Mouse (Mus musculus): ENCODE results near the gene Zfp36l2. TPM values are rescaled to one million over a fixed set of nuclear protein-coding genes. Genes with fewer than 3 reads are reported as not detected.
A peak's percentile ranks its signal among the peaks of the same experiment; 100 is the strongest.

Zfp36l2 gene
- polyA plus RNA-seq, 1 experiment, result 318 TPM

DNA sequence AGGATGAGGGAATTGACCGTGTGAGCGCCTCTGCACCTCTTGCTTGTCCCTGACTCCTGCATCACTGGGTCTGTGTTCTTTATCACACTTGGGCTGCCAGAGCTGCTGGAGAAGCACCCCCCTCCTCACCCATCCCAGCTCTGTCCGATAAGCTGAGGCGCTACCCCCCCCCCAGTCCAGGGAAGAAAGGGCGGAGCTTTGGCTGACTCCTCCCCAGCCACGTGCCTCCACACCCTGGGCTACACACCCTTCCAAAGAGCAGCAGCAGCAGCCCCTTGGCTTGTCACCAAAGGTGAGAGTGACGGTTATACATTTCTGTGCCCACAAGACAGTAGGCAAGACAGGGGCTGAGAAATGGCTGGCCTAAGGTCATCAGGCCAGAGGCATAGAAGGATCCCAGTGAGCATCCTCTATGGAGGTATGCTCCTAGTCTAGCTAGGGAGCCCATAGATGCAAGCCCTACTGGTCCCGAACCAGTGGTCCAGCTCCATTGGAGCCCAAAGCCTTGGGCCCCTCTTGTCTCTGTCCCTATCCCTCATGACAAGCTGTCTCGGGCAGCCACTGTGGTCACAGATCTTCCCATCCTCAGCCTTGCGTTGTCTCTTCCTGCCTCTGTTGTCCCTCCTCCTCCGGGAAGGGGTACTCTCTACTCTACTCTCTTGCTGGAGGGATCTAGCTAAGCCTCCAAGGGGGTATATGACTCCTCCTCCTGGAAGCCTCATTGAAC lies 33.3 kb downstream of the Zfp36l2 start:
- no peak overlapping the region for H3K27ac ChIP-seq (ENCODE audit: insufficient read depth, low read depth, low read length)
- H3K4me3 ChIP-seq (ENCODE audit: insufficient read depth, low read length), result no peak overlapping the region
- TF ChIP-seq CTCF (IDR thresholded peaks at IDR 0.05; ENCODE audit: low read depth, low read length) (no peak), POLR2A (IDR thresholded peaks at IDR 0.05; ENCODE audit: borderline replicate concordance, low read depth, low read length) (no peak)
- peaks cover 33% of the 10 kb centered on the region for H3K4me1 ChIP-seq (ENCODE audit: control insufficient read depth, insufficient read depth, low read length)

DNA sequence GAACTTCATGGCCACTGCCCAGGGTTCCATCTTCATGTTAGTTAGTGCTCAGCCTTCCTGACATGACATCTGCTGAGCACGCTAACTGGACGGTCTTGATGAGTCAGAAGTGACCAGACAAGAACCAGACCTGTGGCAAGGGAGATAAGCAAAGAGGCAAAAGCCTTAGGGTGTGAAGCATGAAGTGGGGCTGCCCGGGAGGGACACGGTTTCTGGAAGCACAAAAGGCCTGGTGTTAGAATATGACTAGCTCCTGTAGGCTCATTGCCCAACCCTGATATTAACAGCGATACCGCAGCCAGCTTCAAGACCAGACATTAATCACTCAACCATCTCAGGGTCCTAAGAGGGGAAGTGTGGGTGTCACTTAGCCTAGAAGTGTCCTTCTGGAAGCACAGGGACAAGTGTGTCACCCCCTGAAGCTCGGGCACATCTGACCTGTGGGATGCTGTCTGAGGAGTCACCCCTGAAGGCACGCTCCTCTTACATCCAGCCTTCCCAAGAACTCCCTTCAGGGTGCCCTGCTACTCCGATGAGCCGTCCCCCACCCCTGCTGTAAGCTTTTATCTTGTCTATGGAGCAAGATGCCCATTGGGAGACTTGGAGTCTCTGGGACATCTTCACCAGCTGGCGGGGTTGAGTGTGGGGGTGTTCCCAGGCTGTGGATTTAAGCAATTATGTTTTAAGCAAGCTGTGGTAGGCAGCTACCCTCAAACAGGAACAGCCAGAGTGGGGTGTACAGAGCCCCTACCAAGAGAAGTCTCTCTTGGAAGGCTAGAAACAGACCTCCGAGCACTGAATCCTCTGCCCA lies 34.6 kb downstream of the Zfp36l2 start:
- H3K4me1 ChIP-seq (ENCODE audit: control insufficient read depth, insufficient read depth, low read length), result peaks cover 44% of the 10 kb centered on the region
- no peak overlapping the region for H3K27ac ChIP-seq (ENCODE audit: insufficient read depth, low read depth, low read length)

GRCm38 (mm10) chr17:84152206-84152975 lies 35.4 kb downstream of the Zfp36l2 start:
- H3K4me3 ChIP-seq (ENCODE audit: insufficient read depth, low read length), result no peak overlapping the region
- TF ChIP-seq CTCF (IDR thresholded peaks at IDR 0.05; ENCODE audit: low read depth, low read length), result no peak
- TF ChIP-seq POLR2A (IDR thresholded peaks at IDR 0.05; ENCODE audit: borderline replicate concordance, low read depth, low read length), result no peak
- peaks cover 52% of the 10 kb centered on the region for H3K4me1 ChIP-seq (ENCODE audit: control insufficient read depth, insufficient read depth, low read length)
- no peak overlapping the region for H3K27ac ChIP-seq (ENCODE audit: insufficient read depth, low read depth, low read length)

More for the DNA sequence above, 34.6 kb downstream of the Zfp36l2 start:
- TF ChIP-seq POLR2A (IDR thresholded peaks at IDR 0.05; ENCODE audit: borderline replicate concordance, low read depth, low read length) (no peak), CTCF (IDR thresholded peaks at IDR 0.05; ENCODE audit: low read depth, low read length) (no peak)
- no peak overlapping the region for H3K4me3 ChIP-seq (ENCODE audit: insufficient read depth, low read length)

GRCm38 (mm10) chr17:84151306-84151705 lies 36.4 kb downstream of the Zfp36l2 start:
- Histone ChIP-seq H3K4me3 (ENCODE audit: insufficient read depth, low read length) (no peak overlapping the region), H3K27ac (ENCODE audit: insufficient read depth, low read depth, low read length) (no peak overlapping the region), H3K4me1 (ENCODE audit: control insufficient read depth, insufficient read depth, low read length) (peaks cover 54% of the 10 kb centered on the region)
- TF ChIP-seq CTCF (IDR thresholded peaks at IDR 0.05; ENCODE audit: low read depth, low read length), result no peak

- TF ChIP-seq POLR2A (IDR thresholded peaks at IDR 0.05; ENCODE audit: borderline replicate concordance, low read depth, low read length), result no peak
- TF ChIP-seq CTCF (IDR thresholded peaks at IDR 0.05; ENCODE audit: low read depth, low read length), result no peak
- Histone ChIP-seq H3K4me3 (ENCODE audit: insufficient read depth, low read length) (no peak overlapping the region), H3K4me1 (ENCODE audit: control insufficient read depth, insufficient read depth, low read length) (peaks cover 57% of the 10 kb centered on the region), H3K27ac (ENCODE audit: insufficient read depth, low read depth, low read length) (no peak overlapping the region)
Observed at GRCm38 (mm10) chr17:84150291-84150690, 37.5 kb downstream of the Zfp36l2 start.

- Histone ChIP-seq H3K4me1 (ENCODE audit: control insufficient read depth, insufficient read depth, low read length) (peaks cover 63% of the 10 kb centered on the region), H3K4me3 (ENCODE audit: insufficient read depth, low read length) (no peak overlapping the region), H3K27ac (ENCODE audit: insufficient read depth, low read depth, low read length) (peak overlapping the region; percentile 83)
- TF ChIP-seq CTCF (IDR thresholded peaks at IDR 0.05; ENCODE audit: low read depth, low read length) (no peak), POLR2A (IDR thresholded peaks at IDR 0.05; ENCODE audit: borderline replicate concordance, low read depth, low read length) (no peak)
Observed at GRCm38 (mm10) chr17:84149566-84149965, 38.2 kb downstream of the Zfp36l2 start.

GRCm38 (mm10) chr17:84148499-84149484 lies 39.0 kb downstream of the Zfp36l2 start:
- H3K27ac ChIP-seq (ENCODE audit: insufficient read depth, low read depth, low read length), result peak overlapping the region; percentile 83
- TF ChIP-seq POLR2A (IDR thresholded peaks at IDR 0.05; ENCODE audit: borderline replicate concordance, low read depth, low read length), result no peak
- TF ChIP-seq CTCF (IDR thresholded peaks at IDR 0.05; ENCODE audit: low read depth, low read length), result no peak
- H3K4me3 ChIP-seq (ENCODE audit: insufficient read depth, low read length), result no peak overlapping the region
- H3K4me1 ChIP-seq (ENCODE audit: control insufficient read depth, insufficient read depth, low read length), result peaks cover 63% of the 10 kb centered on the region

DNA sequence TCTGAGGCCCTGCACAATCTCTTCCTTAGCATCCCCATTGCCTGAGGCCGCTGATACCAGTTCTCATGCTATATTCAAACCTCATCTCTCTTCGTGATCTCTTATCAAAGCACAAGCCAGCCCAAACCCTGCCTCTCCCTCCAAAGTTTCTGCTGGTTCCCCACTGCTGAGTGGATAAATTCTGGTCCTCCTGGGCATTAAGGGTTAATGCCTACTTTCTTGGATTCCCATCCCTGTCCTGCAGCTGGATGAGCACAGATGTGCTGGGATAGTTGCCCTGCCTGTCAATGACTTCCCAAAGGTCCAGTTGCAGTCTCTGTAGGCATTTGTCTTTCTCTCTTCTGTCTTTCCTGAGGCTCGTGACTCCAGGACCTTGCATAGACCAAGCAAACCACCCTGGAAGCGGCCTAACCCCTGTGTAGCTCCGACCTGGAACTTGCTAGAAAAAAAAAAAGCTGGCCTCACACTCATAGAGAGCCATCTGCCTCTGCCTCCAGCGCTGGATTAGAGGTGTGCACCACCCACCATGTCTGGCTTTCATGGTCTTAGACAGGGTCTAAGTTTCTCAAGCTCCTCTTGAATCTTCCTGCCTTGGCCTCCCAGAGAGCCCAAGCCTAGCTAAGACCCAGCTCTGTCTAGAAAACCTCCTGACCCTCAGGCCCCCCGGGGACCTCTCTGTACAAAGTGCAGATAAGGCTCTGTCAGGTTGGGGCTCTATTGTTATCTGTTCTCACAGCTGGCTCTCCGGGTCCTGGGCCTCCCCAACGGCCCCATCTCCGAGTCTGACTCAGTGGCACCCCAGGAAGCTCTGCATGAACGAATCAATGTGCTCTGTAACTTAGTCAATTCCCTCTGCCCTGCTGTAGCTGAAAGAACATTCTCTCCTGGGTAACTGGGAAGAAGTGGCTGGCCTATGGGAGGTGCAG lies 40.3 kb downstream of the Zfp36l2 start:
- H3K4me3 ChIP-seq (ENCODE audit: insufficient read depth, low read length), result no peak overlapping the region
- TF ChIP-seq POLR2A (IDR thresholded peaks at IDR 0.05; ENCODE audit: borderline replicate concordance, low read depth, low read length), result no peak
- TF ChIP-seq CTCF (IDR thresholded peaks at IDR 0.05; ENCODE audit: low read depth, low read length), result no peak
- peaks cover 63% of the 10 kb centered on the region for H3K4me1 ChIP-seq (ENCODE audit: control insufficient read depth, insufficient read depth, low read length)
- H3K27ac ChIP-seq (ENCODE audit: insufficient read depth, low read depth, low read length), result no peak overlapping the region
